Mouse (Mus musculus): ENCODE measurements at regions not wholly inside any gene's neighbourhood (a gene's known extent, or its start where the extent isn't known, plus 50 kb on each side); places are given as distances from the start of the nearest gene placed in this dataset.

- DNase-seq, result no peak
These were observed 201.5 kb downstream of the Gm10260 start for GRCm38 (mm10) chr13:97558884-97559283.

GRCm38 (mm10) chr13:97555312-97555711, 205.1 kb downstream of the Gm10260 start:
- DNase-seq, result no peak

GRCm38 (mm10) chr13:97554601-97555000, 205.8 kb downstream of the Gm10260 start:
- DNase-seq, result peak; percentile 91

DNA sequence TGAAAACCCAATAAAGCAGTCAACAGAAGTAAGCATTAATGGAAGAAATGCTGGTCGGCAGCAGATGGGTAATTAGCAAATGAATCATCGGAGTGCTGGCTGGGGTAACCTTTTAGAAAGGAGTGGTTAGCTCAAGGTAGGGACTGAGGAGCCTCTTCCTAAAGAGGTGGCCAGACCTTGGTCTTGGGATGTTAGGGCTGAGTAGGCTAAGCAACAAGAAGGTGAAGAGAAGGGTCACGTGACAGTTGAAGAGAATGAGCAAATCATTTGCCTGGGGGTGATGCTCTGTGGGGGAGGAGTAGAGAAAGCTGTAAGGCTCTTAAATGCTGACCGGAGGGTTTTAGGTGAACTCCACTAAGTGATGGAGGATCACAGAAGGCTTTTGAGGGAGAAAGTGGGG, 208.2 kb downstream of the Gm10260 start:
- DNase-seq, result no peak

DNA sequence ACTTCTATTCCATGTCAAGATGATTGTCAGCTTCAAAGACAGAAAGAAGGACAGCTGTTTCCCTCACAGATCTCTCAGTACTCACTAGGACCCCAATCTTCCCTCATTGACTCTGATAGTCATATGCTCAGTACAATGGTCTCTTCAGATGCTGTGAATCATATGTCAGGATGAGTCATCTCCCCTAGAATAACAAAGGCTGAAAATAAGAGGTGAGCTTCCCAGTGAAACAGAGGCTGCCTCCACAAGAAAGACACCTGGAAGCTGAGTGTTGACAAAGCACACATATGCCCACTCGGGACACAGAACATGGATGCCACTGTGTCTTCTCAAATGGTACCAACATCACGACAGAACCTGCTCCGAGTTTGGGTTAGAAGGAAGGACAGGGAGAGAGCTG, 209.6 kb downstream of the Gm10260 start:
- DNase-seq, result no peak

GRCm38 (mm10) chr13:97550172-97550571, 210.3 kb downstream of the Gm10260 start:
- no peak for DNase-seq

DNA sequence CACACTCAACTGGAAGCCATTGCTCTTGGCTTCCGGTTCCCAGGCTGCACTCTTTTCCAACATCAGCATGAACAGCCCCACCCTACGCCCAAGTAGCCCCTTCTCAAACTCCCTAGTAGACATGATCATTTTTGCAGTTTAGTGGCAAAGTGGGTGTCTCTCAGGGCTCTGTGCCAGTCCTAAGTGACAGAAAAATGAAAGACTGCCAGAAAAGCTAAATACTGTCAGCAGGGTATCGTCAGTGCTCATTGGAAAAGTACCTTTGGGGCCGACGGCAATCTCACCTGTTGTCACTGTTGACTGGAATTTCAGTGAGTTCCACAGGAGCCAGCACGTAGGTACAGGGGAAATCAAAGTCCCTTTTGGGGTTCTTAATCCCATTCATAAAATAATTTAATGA, 211.0 kb downstream of the Gm10260 start:
- DNase-seq, result no peak

DNA sequence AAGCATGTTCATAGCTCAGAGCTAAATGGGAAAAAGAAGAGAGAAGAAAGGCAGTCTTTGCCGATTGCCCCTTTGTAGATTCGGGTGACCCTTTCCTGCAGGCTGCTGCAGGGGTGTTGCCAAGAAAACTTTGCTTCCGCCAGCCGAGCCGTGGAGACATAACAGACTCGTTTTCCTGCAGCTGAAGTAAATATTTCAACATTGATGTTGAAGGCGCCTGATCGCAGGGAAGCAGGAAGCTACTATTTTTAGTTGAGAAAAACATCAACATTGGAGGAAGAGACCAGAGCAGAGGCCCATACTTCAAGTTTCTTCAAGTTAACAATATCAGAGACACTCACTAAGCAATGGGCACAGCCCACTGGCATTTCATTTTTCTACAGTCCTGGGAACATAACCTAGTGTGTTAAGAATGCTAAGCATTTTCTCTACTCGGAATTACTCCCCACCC, 211.9 kb downstream of the Gm10260 start:
- peak; percentile 98 for DNase-seq

- no peak for DNase-seq
These were observed 213.5 kb downstream of the Gm10260 start for GRCm38 (mm10) chr13:97546936-97547335.

- DNase-seq, result peak; percentile 95
These were observed 214.4 kb downstream of the Gm10260 start for GRCm38 (mm10) chr13:97545971-97546454.

GRCm38 (mm10) chr13:97539686-97540085, 220.7 kb downstream of the Gm10260 start:
- no peak for DNase-seq

DNA sequence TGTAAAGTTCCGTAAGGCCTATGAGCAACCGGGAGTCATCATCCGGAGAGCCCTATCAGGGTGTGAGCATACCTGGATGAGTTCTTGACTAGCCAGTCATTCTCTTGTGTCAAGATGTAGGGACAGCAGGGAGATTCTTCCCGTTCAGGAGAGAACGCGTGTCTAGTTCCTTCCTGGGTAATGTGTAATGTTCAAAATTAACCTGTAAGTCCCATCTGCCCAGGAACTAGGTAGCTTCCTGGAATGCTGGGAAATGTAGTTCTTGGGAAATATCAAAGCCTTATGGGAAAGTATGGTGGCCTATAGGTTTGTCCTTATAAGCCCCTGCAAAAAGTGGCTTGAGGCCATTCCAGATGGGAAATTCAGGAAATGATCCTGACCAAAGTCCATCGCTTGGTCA, 222.0 kb downstream of the Gm10260 start:
- DNase-seq, result no peak

GRCm38 (mm10) chr13:97537686-97538085, 222.7 kb downstream of the Gm10260 start:
- no peak for DNase-seq

- no peak for DNase-seq
These were observed 223.2 kb downstream of the Gm10260 start for GRCm38 (mm10) chr13:97537206-97537605.

DNA sequence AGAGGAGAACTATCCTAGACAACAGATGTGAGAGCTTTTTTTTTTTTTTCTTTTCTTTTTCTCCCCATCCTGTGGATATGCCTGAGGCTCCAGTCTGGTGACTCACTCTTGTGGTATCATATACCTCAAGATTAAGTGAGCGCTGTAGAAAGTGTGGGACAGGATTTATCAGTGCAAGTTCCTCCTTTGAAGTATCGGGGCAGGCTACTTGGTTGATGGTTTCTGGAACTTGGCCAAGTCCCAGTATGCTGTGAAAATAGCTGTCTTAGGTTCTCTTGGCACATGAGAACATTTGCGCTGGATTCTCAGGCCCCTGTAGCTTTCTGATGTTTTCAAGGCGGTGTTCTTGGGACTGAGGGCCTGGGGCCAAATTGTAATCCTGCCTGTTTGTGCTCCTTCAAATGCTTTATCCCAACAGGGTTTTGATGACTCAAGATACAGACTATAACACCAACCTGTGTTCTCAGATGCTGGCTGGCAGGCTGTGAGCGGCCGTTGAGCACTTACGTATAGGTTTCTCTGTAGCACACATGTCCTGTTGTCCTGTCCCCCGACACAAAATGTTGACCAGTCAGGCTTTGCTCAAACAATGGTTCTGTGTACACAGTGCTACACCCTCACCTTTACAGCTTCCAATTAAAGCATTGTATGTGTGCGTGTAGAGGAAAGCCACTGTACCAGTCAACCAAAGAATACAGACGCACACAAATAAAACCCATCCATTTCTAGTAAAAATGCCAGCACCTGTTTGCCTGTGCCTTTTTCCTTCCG, 226.4 kb downstream of the Gm10260 start:
- DNase-seq, result no peak

DNA sequence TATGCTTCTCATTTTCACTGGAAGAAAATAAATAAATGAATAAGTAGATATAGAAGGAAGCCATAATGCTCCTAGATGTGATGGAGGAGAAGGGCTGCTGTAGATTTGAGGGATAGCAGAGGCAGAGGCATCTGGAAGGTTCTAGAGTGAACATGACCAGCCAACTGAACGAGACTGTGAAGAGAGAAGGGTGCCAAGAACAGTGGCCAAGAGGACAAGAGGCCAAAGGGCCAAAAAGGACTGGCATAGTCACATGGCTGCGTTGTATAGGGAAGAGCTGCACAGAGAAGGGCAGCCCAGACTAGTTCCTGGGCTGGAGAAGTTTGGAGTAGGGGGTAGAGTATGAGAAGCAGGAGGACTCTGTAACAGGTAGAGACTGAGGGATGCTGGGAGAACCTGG, 229.3 kb downstream of the Gm10260 start:
- no peak for DNase-seq

DNA sequence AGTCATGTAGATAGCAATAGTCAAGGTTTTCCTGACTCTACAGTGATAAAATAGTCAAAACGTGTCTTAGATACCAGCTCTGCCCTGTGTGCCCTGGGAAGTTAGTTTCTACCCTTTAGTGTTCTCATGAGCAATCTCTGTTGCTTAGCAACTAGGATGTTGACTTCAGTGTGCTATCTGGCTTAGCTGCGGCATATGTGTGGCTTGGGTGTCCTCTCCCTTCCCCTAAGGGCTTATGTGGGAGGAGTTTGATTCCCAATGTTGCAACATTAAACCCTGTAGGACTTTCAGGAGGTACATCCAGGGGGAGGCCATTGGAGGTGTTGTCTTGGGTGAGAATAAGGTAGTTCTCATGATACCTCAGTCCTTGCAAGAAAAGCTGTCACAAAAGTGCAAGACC, 229.9 kb downstream of the Gm10260 start:
- peak; percentile 95 for DNase-seq

DNA sequence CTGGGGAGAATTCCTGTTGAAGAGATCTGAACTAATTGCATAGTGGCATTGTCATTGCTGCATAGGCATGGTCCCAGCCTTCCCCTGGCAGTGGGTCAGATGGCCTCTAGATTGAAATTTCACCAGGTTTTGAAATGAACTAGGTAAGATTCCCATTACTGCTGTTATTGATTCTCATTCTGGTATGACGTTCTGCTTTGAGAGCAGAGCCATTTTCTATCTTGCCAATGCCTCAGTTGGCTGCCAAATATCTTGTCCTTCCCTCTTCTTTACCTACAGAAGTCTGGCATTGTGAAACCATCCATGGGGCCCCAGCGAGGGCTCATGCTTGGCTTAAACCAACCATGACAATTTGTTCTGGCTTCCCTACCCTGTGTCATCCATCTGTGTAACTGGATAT, 232.5 kb downstream of the Gm10260 start:
- DNase-seq, result no peak

DNA sequence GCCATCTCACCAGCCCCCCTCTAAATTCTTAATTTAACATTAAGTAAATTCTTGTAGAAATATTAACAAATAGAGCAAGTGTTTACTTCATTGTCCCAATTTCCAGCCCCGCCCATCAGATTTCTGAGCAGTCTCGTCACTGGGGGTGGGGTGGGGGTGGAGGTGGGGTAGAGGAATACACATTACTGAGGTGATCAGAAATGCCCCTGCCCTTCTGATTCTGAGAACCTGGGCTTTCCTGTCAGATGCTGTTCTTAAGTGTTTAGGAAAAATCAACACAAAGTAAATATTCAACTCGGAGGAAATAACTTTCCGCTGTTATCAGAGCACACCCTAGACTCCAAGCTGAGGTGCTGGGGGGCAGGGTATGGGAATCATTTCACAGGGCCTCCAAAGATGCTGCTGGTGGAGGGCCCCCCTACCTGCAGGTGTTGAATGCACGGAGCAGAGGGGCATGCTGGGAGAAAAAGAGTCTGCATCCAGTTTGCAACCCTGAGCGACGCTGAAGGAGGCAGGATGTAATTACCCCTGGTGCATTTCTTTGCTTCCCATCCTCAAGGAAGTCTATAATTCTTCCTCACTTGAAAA, 235.5 kb downstream of the Gm10260 start:
- DNase-seq, result no peak

DNA sequence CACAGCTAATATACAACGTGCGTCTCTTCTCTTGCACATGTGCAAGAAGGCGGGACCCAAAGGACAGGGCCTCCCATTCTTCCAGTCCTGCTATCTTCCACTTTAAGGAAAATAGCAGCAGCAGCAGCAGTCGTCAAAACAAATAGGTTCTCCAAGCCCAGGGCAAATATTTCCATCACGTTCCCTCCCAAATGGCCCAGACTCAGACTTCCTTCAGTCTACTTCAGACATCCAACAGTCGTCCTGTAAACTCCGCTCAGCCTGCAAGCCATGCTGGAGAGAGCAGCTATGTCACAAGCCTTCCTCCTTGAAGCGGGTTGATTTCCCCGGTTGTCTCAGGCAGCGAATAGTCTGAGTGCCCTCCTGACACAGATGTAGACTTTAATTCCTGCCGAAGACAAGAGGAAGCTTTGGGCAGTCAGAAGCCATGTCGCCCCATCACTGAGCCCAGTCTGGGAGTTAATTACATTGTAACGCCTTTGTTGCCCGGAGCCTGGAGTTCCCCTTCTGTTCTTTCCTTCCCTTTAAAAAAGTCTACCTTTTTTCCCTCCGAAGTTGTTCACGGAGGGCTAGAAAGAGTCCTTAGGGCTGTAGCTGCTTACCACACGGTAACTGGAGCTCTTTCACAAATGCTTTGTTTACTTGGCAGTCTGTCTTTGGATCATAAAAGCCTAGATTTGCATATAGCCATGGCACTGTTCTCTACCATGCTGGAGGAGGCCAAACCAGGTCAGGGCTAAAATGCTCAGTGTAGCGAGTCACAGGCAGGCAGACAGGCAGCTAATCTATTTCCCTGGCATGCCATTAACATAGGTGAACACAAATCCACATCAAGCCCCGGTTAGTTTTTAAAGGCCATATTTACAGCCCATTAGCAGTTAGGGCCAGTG, 236.7 kb downstream of the Gm10260 start:
- DNase-seq, result peak; percentile 90

DNA sequence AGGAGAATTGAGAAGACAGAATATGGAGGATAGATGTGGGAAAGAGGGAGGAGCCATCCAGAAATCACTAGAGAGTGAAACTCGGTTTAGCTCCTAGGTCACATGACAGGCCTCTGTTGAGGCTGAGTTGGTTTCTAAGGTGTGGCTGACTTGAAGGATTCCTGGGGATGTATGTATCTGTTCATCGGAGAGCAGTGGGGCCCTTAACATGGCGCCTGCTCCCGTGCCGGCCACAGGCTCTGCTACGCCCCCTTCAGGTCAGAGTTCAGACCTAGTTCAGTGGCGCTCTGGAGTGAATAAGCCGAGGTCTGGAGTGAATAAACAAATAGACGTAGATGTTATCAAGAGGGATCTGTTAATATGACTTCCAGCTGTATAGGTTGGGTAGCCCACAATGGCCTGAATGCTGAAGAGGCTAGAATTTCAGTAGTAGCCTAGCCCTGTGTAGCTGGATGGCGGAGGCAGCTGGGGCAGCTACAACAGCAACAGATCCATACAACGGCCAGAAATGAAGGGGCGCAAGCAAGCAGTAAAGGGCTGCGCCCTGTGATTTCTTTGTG, 239.4 kb downstream of the Gm10260 start:
- no peak for DNase-seq

GRCm38 (mm10) chr13:97516731-97517130, 243.7 kb downstream of the Gm10260 start:
- no peak for DNase-seq

DNA sequence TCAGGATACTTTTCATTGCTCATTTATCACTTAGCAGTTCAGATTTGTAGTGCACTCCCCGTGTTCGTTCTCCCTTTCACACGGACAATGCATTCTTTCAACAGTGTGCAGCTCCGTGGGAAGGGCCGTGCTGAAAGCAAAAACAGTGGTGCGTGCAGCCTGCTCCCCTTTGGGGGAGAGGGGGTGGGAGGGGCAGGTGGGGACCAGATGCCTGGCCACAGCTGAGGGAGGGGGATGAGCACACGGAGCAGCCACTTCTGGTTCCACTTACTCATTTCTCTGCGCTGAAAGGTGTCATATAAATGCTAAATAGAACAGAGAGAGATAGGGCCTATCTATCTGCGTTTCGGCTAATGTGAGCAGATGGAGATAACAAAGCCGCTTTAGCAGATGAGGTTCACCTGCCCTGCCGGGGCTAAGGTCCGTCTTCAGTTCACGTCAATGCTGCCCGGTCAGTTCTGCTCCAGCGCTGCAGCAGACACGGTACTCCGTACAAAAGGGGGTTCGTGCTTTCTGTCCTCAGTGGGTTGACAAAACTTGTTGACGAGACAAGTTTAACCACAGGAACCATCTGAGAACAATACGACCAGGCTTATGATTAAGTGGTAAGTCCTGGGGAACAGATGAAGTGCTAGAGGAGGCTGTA, 245.9 kb downstream of the Gm10260 start:
- no peak for DNase-seq

Measured in heart, adult 11 months (tissue).